Mouse (Mus musculus): ENCODE results near the gene Atf7ip. TPM values are rescaled to one million over a fixed set of nuclear protein-coding genes. Genes with fewer than 3 reads are reported as not detected.
A peak's percentile ranks its signal among the peaks of the same experiment; 100 is the strongest.

Gene Atf7ip
- total and polyA plus RNA-seq, 2 experiments from 2014 or later, result 16.5 to 54.5 TPM

DNA sequence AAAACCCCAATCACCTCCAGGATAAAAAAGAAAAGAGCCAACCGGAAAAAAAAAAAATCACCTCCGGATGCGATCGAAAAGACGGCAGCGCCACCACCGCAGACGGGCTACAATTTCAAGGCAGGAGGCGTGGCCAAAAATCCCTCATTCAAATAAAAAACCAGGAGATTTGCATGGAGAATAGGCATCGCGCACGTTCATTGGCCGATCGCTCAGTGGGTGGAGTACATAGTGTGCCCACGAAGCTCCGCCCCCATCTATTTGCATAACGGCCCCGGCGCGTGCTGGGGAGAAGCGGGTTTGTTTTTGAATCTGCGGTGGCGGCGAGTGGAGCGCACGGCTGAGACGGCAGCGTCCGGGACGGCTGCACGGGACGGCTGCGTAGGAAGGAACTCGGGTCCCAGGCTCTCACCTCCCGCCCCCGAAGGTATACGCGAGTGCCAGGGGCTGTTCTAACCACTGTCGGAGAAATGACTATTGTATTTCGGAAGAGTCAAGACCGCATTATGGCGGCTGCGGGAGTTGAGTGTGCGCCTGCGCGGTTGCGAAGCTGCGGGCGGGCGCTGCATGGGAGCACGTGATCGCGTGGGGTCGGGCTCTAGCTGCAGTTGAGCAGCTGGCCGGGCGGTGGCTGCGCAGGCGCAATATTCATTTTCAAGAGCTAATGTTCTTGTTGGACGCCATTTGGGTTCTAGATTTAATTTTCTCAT, 12.7 kb downstream of the Atf7ip start:
- peaks cover 7% of the 10 kb centered on the region; the same call in 1 of the 2 replicates for H3K4me1 ChIP-seq (ENCODE audit: control insufficient read depth, insufficient read depth)
- peak overlapping the region; percentile 54 for H3K9ac ChIP-seq (replicated peaks; ENCODE audit: low read depth, low read length)
- peak overlapping the region; percentile 43 for H3K4me2 ChIP-seq (ENCODE audit: low read depth, low read length)
- H3K27ac ChIP-seq (ENCODE audit: low read depth), result peak overlapping the region; percentile 94
- ATAC-seq (ENCODE audit: insufficient read depth, low read depth), result peak; percentile 98
- WGBS, result under 1% methylated on average over 59 of the region's 59 CpGs
- TF ChIP-seq EP300 (IDR thresholded peaks at IDR 0.05; ENCODE audit: low read depth) (peak; percentile 74), CTCF (IDR thresholded peaks at IDR 0.05; ENCODE audit: low read depth) (peak; percentile 46)
- peak overlapping the region; percentile 56 for H3K4me3 ChIP-seq (ENCODE audit: low read depth, low read length)
- peaks cover 8% of the 10 kb centered on the region for H3K9me3 ChIP-seq (replicated peaks; ENCODE audit: control insufficient read depth, low read length)
- peak; percentile 100 for DNase-seq (ENCODE audit: low spot score)
- peaks cover 6% of the 10 kb centered on the region; the same call in 1 of the 2 replicates for H3K36me3 ChIP-seq (replicated peaks; ENCODE audit: control insufficient read depth, insufficient read depth, low read length)
- H3K27me3 ChIP-seq (ENCODE audit: control insufficient read depth, insufficient read depth, low read length), result no peaks in the 10 kb centered on the region

- no peak for ATAC-seq (ENCODE audit: insufficient read depth, low read depth)
- 2% methylated on average over 17 of the region's 17 CpGs for WGBS
Measured at GRCm38 (mm10) chr6:136519254-136519653, 13.3 kb downstream of the Atf7ip start.

DNA sequence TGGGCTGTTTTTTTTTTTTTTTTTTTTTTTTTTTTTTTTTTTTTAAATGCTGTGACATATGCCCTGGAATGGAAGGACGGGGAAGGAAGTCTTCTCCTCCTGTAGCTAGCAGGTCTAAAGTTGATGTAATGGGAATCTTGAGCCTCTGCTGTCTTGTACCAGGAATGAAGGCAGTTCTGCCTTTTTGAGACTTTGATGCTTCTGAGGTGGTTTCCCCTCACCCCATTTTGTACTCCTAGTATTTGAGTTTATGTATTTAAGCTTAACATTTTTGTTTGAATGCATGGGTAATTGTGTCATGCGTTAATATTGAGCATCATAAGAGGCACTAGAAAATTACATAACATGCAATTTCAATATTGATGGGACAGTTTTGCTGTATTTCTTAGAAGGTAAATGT, 14.4 kb downstream of the Atf7ip start:
- no peaks in the 10 kb centered on the region for H3K27me3 ChIP-seq (ENCODE audit: control insufficient read depth, insufficient read depth, low read length)
- peak overlapping the region; percentile 31; the same call in 1 of the 2 replicates for H3K4me3 ChIP-seq (ENCODE audit: low read depth, low read length)
- H3K27ac ChIP-seq (ENCODE audit: low read depth), result peak overlapping the region; percentile 55; the same call in 1 of the 2 replicates
- no peak overlapping the region for H3K9ac ChIP-seq (replicated peaks; ENCODE audit: low read depth, low read length)
- peak overlapping the region; percentile 49 for H3K4me2 ChIP-seq (ENCODE audit: low read depth, low read length)
- no peak for TF ChIP-seq CTCF (IDR thresholded peaks at IDR 0.05; ENCODE audit: low read depth)
- TF ChIP-seq EP300 (IDR thresholded peaks at IDR 0.05; ENCODE audit: low read depth), result no peak
- H3K9me3 ChIP-seq (replicated peaks; ENCODE audit: control insufficient read depth, low read length), result no peaks in the 10 kb centered on the region
- peaks cover 7% of the 10 kb centered on the region; the same call in 1 of the 2 replicates for H3K4me1 ChIP-seq (ENCODE audit: control insufficient read depth, insufficient read depth)
- WGBS, result 58% methylated on average over 2 of the region's 2 CpGs
- peaks cover 6% of the 10 kb centered on the region; the same call in 1 of the 2 replicates for H3K36me3 ChIP-seq (replicated peaks; ENCODE audit: control insufficient read depth, insufficient read depth, low read length)
- no peak for ATAC-seq (ENCODE audit: insufficient read depth, low read depth)
- DNase-seq (ENCODE audit: low spot score), result no peak

More at GRCm38 (mm10) chr6:136519254-136519653, 13.3 kb downstream of the Atf7ip start:
- Histone ChIP-seq H3K4me2 (ENCODE audit: low read depth, low read length) (peak overlapping the region; percentile 43), H3K27me3 (ENCODE audit: control insufficient read depth, insufficient read depth, low read length) (no peaks in the 10 kb centered on the region), H3K36me3 (replicated peaks; ENCODE audit: control insufficient read depth, insufficient read depth, low read length) (peaks cover 6% of the 10 kb centered on the region; the same call in 1 of the 2 replicates), H3K27ac (ENCODE audit: low read depth) (peak overlapping the region; percentile 94), H3K9me3 (replicated peaks; ENCODE audit: control insufficient read depth, low read length) (peaks cover 3% of the 10 kb centered on the region), H3K4me3 (ENCODE audit: low read depth, low read length) (peak overlapping the region; percentile 56), H3K4me1 (ENCODE audit: control insufficient read depth, insufficient read depth) (peaks cover 7% of the 10 kb centered on the region; the same call in 1 of the 2 replicates), H3K9ac (replicated peaks; ENCODE audit: low read depth, low read length) (peak overlapping the region; percentile 54; the same call in 1 of the 2 replicates)
- no peak for TF ChIP-seq EP300 (IDR thresholded peaks at IDR 0.05; ENCODE audit: low read depth)
- no peak for TF ChIP-seq CTCF (IDR thresholded peaks at IDR 0.05; ENCODE audit: low read depth)
- DNase-seq (ENCODE audit: low spot score), result no peak

GRCm38 (mm10) chr6:136521681-136522080, 15.7 kb downstream of the Atf7ip start:
- no peak for DNase-seq (ENCODE audit: low spot score)
- no peak overlapping the region for H3K9ac ChIP-seq (replicated peaks; ENCODE audit: low read depth, low read length)
- H3K4me2 ChIP-seq (ENCODE audit: low read depth, low read length), result peak overlapping the region; percentile 21; the same call in 1 of the 2 replicates
- H3K36me3 ChIP-seq (replicated peaks; ENCODE audit: control insufficient read depth, insufficient read depth, low read length), result peaks cover 14% of the 10 kb centered on the region
- TF ChIP-seq EP300 (IDR thresholded peaks at IDR 0.05; ENCODE audit: low read depth), result no peak
- TF ChIP-seq CTCF (IDR thresholded peaks at IDR 0.05; ENCODE audit: low read depth), result no peak
- peaks cover 7% of the 10 kb centered on the region; the same call in 1 of the 2 replicates for H3K4me1 ChIP-seq (ENCODE audit: control insufficient read depth, insufficient read depth)
- ATAC-seq (ENCODE audit: insufficient read depth, low read depth), result no peak
- H3K27me3 ChIP-seq (ENCODE audit: control insufficient read depth, insufficient read depth, low read length), result no peaks in the 10 kb centered on the region
- H3K27ac ChIP-seq (ENCODE audit: low read depth), result peak overlapping the region; percentile 23; the same call in 1 of the 2 replicates
- no peak overlapping the region for H3K4me3 ChIP-seq (ENCODE audit: low read depth, low read length)
- no peaks in the 10 kb centered on the region for H3K9me3 ChIP-seq (replicated peaks; ENCODE audit: control insufficient read depth, low read length)

- peaks cover 14% of the 10 kb centered on the region for H3K36me3 ChIP-seq (replicated peaks; ENCODE audit: control insufficient read depth, insufficient read depth, low read length)
- no peak for TF ChIP-seq CTCF (IDR thresholded peaks at IDR 0.05; ENCODE audit: low read depth)
- no peak for TF ChIP-seq EP300 (IDR thresholded peaks at IDR 0.05; ENCODE audit: low read depth)
- WGBS, result 62% methylated on average over 5 of the region's 5 CpGs
- DNase-seq (ENCODE audit: low spot score) (no peak), ATAC-seq (ENCODE audit: insufficient read depth, low read depth) (no peak)
- peak overlapping the region; percentile 18; the same call in 1 of the 2 replicates for H3K27ac ChIP-seq (ENCODE audit: low read depth)
- H3K4me1 ChIP-seq (ENCODE audit: control insufficient read depth, insufficient read depth), result peaks cover 7% of the 10 kb centered on the region; the same call in 1 of the 2 replicates
- peaks cover 3% of the 10 kb centered on the region; the same call in 1 of the 2 replicates for H3K9me3 ChIP-seq (replicated peaks; ENCODE audit: control insufficient read depth, low read length)
- H3K9ac ChIP-seq (replicated peaks; ENCODE audit: low read depth, low read length), result no peak overlapping the region
- no peak overlapping the region for H3K4me3 ChIP-seq (ENCODE audit: low read depth, low read length)
- H3K27me3 ChIP-seq (ENCODE audit: control insufficient read depth, insufficient read depth, low read length), result no peaks in the 10 kb centered on the region
- H3K4me2 ChIP-seq (ENCODE audit: low read depth, low read length), result peak overlapping the region; percentile 21; the same call in 1 of the 2 replicates
Measured at GRCm38 (mm10) chr6:136522658-136523057, 16.7 kb downstream of the Atf7ip start.
